Comparison of ENCODE assay signal across 10 mouse cellular contexts in genomic region chr1:189686025-189686424, GRCm38 (mm10). TPM values are rescaled to one million over a fixed set of nuclear protein-coding genes. Genes with fewer than 3 reads are reported as not detected.
DNase-seq lines count a peak whose midpoint lies in the region; ATAC-seq lines count a peak whose summit lies in the region.
"Had no signal": no experiment of that assay in that cellular context is flagged by ENCODE, and none has a peak within 500 bp of the region (broad histone marks: within the 10 kb centered on the region; RNA-seq: fewer than 3 reads in every experiment).

No protein-coding gene starts in this region.

- H3K4me1 ChIP-seq in heart, embryonic 16.5 days (ENCODE audit: control insufficient read depth, insufficient read depth, low read length): peaks cover 29% of the 10 kb centered on the region
- H3K4me1 ChIP-seq in midbrain, embryonic 11.5 days (ENCODE audit: control insufficient read depth, insufficient read depth, low read length): peaks cover 23% of the 10 kb centered on the region
- H3K4me1 ChIP-seq in midbrain, embryonic 14.5 days (ENCODE audit: control insufficient read depth, insufficient read depth, low read length): 0 out of 2 replicates have a peak, but pooled peaks cover 4% of the 10 kb centered on the region
- H3K4me1 ChIP-seq in forebrain, embryonic 13.5 days: peaks cover 41% of the 10 kb centered on the region
- peaks cover 7% of the 10 kb centered on the region; the same call in 1 of the 2 replicates for H3K4me1 ChIP-seq in stomach, embryonic 14.5 days (ENCODE audit: control insufficient read depth, insufficient read depth, low read length)

- WGBS in heart, embryonic 16.5 days: 68% methylated on average over 6 of the region's 6 CpGs
- 93% methylated on average over 6 of the region's 6 CpGs for WGBS in midbrain, embryonic 11.5 days
- 88% methylated on average over 6 of the region's 6 CpGs for WGBS in midbrain, embryonic 14.5 days
- WGBS in forebrain, embryonic 13.5 days: 89% methylated on average over 6 of the region's 6 CpGs
- WGBS in stomach, embryonic 14.5 days: 69% methylated on average over 6 of the region's 6 CpGs

- peaks cover 31% of the 10 kb centered on the region for H3K36me3 ChIP-seq in heart, embryonic 16.5 days (ENCODE audit: control insufficient read depth, insufficient read depth)
- H3K36me3 ChIP-seq in midbrain, embryonic 11.5 days (ENCODE audit: control insufficient read depth, insufficient read depth, low read length): peaks cover 19% of the 10 kb centered on the region; the same call in 1 of the 2 replicates
- H3K36me3 ChIP-seq in midbrain, embryonic 14.5 days (ENCODE audit: control insufficient read depth, insufficient read depth, low read length): 0 out of 2 replicates have a peak, but pooled peaks cover 3% of the 10 kb centered on the region
- H3K36me3 ChIP-seq in forebrain, embryonic 13.5 days (ENCODE audit: poor library complexity, severe bottlenecking): peaks cover 41% of the 10 kb centered on the region
- peaks cover 29% of the 10 kb centered on the region; the same call in 1 of the 2 replicates for H3K36me3 ChIP-seq in stomach, embryonic 14.5 days (ENCODE audit: control insufficient read depth, insufficient read depth, low read length)

- peak overlapping the region; percentile 42 for H3K4me3 ChIP-seq in heart, embryonic 16.5 days (ENCODE audit: low read length)
- no peak overlapping the region for H3K4me3 ChIP-seq in midbrain, embryonic 11.5 days (ENCODE audit: low read depth, low read length)
- H3K4me3 ChIP-seq in midbrain, embryonic 14.5 days (replicated peaks; ENCODE audit: low read depth, low read length): no peak overlapping the region
- H3K4me3 ChIP-seq in forebrain, embryonic 13.5 days: peak overlapping the region; percentile 86
- H3K4me3 ChIP-seq in stomach, embryonic 14.5 days (ENCODE audit: low read depth, low read length): no peak overlapping the region

- no peaks in the 10 kb centered on the region for H3K27me3 ChIP-seq in heart, embryonic 16.5 days (ENCODE audit: control insufficient read depth, insufficient read depth, low read length)
- H3K27me3 ChIP-seq in midbrain, embryonic 11.5 days (ENCODE audit: control insufficient read depth, insufficient read depth, low read length): no peaks in the 10 kb centered on the region
- no peaks in the 10 kb centered on the region for H3K27me3 ChIP-seq in midbrain, embryonic 14.5 days (ENCODE audit: control insufficient read depth, insufficient read depth, low read length)
- H3K27me3 ChIP-seq in forebrain, embryonic 13.5 days: no peaks in the 10 kb centered on the region
- no peaks in the 10 kb centered on the region for H3K27me3 ChIP-seq in stomach, embryonic 14.5 days (ENCODE audit: control insufficient read depth, insufficient read depth, low read length)

- no peak for DNase-seq in heart, adult 11 months
- no peak for DNase-seq in midbrain, embryonic 11.5 days (ENCODE audit: low spot score, missing footprints)
- DNase-seq in midbrain, embryonic 14.5 days: no peak
- DNase-seq in frontal cortex, postnatal 14 days (ENCODE audit: low spot score in 2 of 2): no peak
- DNase-seq in cerebellum, adult 18-20 months: no peak
- DNase-seq: lung, adult 18-20 months; right cerebral cortex, postnatal 4 days had no signal

- peak overlapping the region; percentile 80 for H3K4me2 ChIP-seq in heart, embryonic 16.5 days (ENCODE audit: low read depth, low read length)
- H3K4me2 ChIP-seq in midbrain, embryonic 11.5 days: peak overlapping the region; percentile 79
- H3K4me2 ChIP-seq in midbrain, embryonic 14.5 days (ENCODE audit: low read length): no peak overlapping the region
- peak overlapping the region; percentile 90 for H3K4me2 ChIP-seq in forebrain, embryonic 13.5 days
- H3K4me2 ChIP-seq in stomach, embryonic 14.5 days (replicated peaks; ENCODE audit: low read depth, low read length): peak overlapping the region; percentile 83

- no peak overlapping the region for H3K27ac ChIP-seq in heart, embryonic 16.5 days (ENCODE audit: low read length)
- no peak overlapping the region for H3K27ac ChIP-seq in midbrain, embryonic 11.5 days (ENCODE audit: low read depth, low read length)
- H3K27ac ChIP-seq in midbrain, embryonic 14.5 days (replicated peaks; ENCODE audit: low read depth, low read length): no peak overlapping the region
- no peak overlapping the region for H3K27ac ChIP-seq in forebrain, embryonic 13.5 days
- H3K27ac ChIP-seq in stomach, embryonic 14.5 days (ENCODE audit: low read length): no peak overlapping the region

- H3K9me3 ChIP-seq in heart, embryonic 16.5 days (replicated peaks; ENCODE audit: control insufficient read depth, low read length): no peaks in the 10 kb centered on the region
- H3K9me3 ChIP-seq in midbrain, embryonic 11.5 days (ENCODE audit: control insufficient read depth, low read length): no peaks in the 10 kb centered on the region
- no peaks in the 10 kb centered on the region for H3K9me3 ChIP-seq in midbrain, embryonic 14.5 days (ENCODE audit: control insufficient read depth, low read length)
- no peaks in the 10 kb centered on the region for H3K9me3 ChIP-seq in forebrain, embryonic 13.5 days (replicated peaks)
- no peaks in the 10 kb centered on the region for H3K9me3 ChIP-seq in stomach, embryonic 14.5 days (ENCODE audit: control insufficient read depth, low read depth, low read length)

- no peak for ATAC-seq in heart, embryonic 16.5 days (replicated peaks; ENCODE audit: extremely low read depth, insufficient read depth, low FRiP score)
- ATAC-seq in midbrain, embryonic 11.5 days (ENCODE audit: low FRiP score): no peak
- no peak for ATAC-seq in midbrain, embryonic 14.5 days (ENCODE audit: low FRiP score, low TSS enrichment)
- ATAC-seq in forebrain, embryonic 13.5 days: no peak
- ATAC-seq in stomach, embryonic 14.5 days (ENCODE audit: insufficient number of reproducible peaks, insufficient read depth, low FRiP score, low read depth): no peak

- H3K9ac ChIP-seq in heart, embryonic 16.5 days (ENCODE audit: low read length): 0 out of 2 replicates have a peak overlapping the region, but pooled peaks have one; percentile 12
- H3K9ac ChIP-seq in midbrain, embryonic 11.5 days (ENCODE audit: low read length): no peak overlapping the region
- H3K9ac ChIP-seq in midbrain, embryonic 14.5 days (replicated peaks; ENCODE audit: low read length): no peak overlapping the region
- no peak overlapping the region for H3K9ac ChIP-seq in forebrain, embryonic 13.5 days
- no peak overlapping the region for H3K9ac ChIP-seq in stomach, embryonic 14.5 days (replicated peaks; ENCODE audit: low read depth, low read length)

RNA-seq across cellular contexts. Expression of gene Cenpf, which starts 1.9 kb away (rescaled TPM):
- 63.4 and 65.6 TPM in 2 replicates for polyA plus RNA-seq in heart, embryonic 16.5 days (2015; fragmentation: Nextera tagmentation; extraction: Ambion mirVana)
- 135 and 140 TPM in 2 replicates for polyA plus RNA-seq in midbrain, embryonic 11.5 days (2014; fragmentation: Nextera tagmentation; extraction: Ambion mirVana)
- 13.3 and 27.3 TPM in 2 replicates for polyA plus RNA-seq in midbrain, embryonic 14.5 days (2014; fragmentation: Nextera tagmentation; extraction: Ambion mirVana)
- 119 and 123 TPM in 2 replicates for polyA plus RNA-seq in forebrain, embryonic 13.5 days (2015; fragmentation: Nextera tagmentation; extraction: Ambion mirVana)
- polyA plus RNA-seq in stomach, embryonic 14.5 days (2014; fragmentation: Nextera tagmentation; extraction: Ambion mirVana): 89.3 and 91.6 TPM in 2 replicates

RNA-seq across cellular contexts. Expression of gene Ptpn14, which starts 42.0 kb away (rescaled TPM):
- polyA plus RNA-seq in heart, embryonic 16.5 days (2015; fragmentation: Nextera tagmentation; extraction: Ambion mirVana): 8.0 and 9.6 TPM in 2 replicates
- 4.3 TPM in 2 replicates for polyA plus RNA-seq in midbrain, embryonic 11.5 days (2014; fragmentation: Nextera tagmentation; extraction: Ambion mirVana)
- polyA plus RNA-seq in midbrain, embryonic 14.5 days (2014; fragmentation: Nextera tagmentation; extraction: Ambion mirVana): 0.70 and 1.7 TPM in 2 replicates
- 1.2 and 1.3 TPM in 2 replicates for polyA plus RNA-seq in forebrain, embryonic 13.5 days (2015; fragmentation: Nextera tagmentation; extraction: Ambion mirVana)
- polyA plus RNA-seq in stomach, embryonic 14.5 days (2014; fragmentation: Nextera tagmentation; extraction: Ambion mirVana): 11.2 and 14.3 TPM in 2 replicates

Comparison
In these comparisons a context has a peak if more than half of its experiments do, and no peak if none do; other contexts are left out.
1. H3K4me3 ChIP-seq: peak in heart, embryonic 16.5 days (single experiment) and forebrain, embryonic 13.5 days (single experiment); none in midbrain, embryonic 11.5 days (single experiment), midbrain, embryonic 14.5 days (single experiment) and stomach, embryonic 14.5 days (single experiment).